Mouse (Mus musculus): ENCODE data around the gene Col4a3bp. TPM values are rescaled to one million over a fixed set of nuclear protein-coding genes. Genes with fewer than 3 reads are reported as not detected.

Gene Col4a3bp
- 55.0 and 57.3 TPM in 2 replicates for polyA plus RNA-seq (2011; ENCODE audit: insufficient read depth, insufficient read length, low read depth, missing spikeins)

GRCm38 (mm10) chr13:96542081-96542889, at the start of gene Col4a3bp, which contains the start of gene Polk:
TSS of gene Col4a3bp (plus strand) at chr13:96542618.
TSS of gene Polk (minus strand) at chr13:96542579.
- Histone ChIP-seq H3K27me3 (ENCODE audit: control insufficient read depth, insufficient read depth, low read length, poor library complexity, severe bottlenecking) (no peaks in the 10 kb centered on the region), H3K27ac (ENCODE audit: insufficient read depth, low read length) (peak within 1 kb of the TSS; percentile 26), H3K36me3 (ENCODE audit: control insufficient read depth, insufficient read depth, low read length, poor library complexity, severe bottlenecking) (no peaks in the 10 kb centered on the region), H3K9ac (ENCODE audit: low read depth, poor library complexity, severe bottlenecking) (peak within 1 kb of the TSS; percentile 95), H3K9me3 (replicated peaks; ENCODE audit: control insufficient read depth, insufficient read depth, low read length, poor library complexity, severe bottlenecking) (no peaks in the 10 kb centered on the region), H3K4me3 (ENCODE audit: low read depth, low read length) (peak within 1 kb of the TSS; percentile 94), H3K4me1 (ENCODE audit: control insufficient read depth, insufficient read depth, low read length) (no peaks in the 10 kb centered on the region)
- TF ChIP-seq CTCF (IDR thresholded peaks at IDR 0.05; ENCODE audit: low read depth, low read length) (no peak), POLR2A (IDR thresholded peaks at IDR 0.05; ENCODE audit: insufficient read depth, low read length) (peak; percentile 70), EP300 (IDR thresholded peaks at IDR 0.05; ENCODE audit: insufficient read depth, low read depth, low read length) (0 out of 2 replicates have a peak, but pooled peaks have one; percentile 10)

- Histone ChIP-seq H3K9ac (ENCODE audit: low read depth, poor library complexity, severe bottlenecking) (no peak overlapping the region), H3K36me3 (ENCODE audit: control insufficient read depth, insufficient read depth, low read length, poor library complexity, severe bottlenecking) (peaks cover 17% of the 10 kb centered on the region), H3K9me3 (replicated peaks; ENCODE audit: control insufficient read depth, insufficient read depth, low read length, poor library complexity, severe bottlenecking) (no peaks in the 10 kb centered on the region), H3K4me1 (ENCODE audit: control insufficient read depth, insufficient read depth, low read length) (no peaks in the 10 kb centered on the region), H3K27me3 (ENCODE audit: control insufficient read depth, insufficient read depth, low read length, poor library complexity, severe bottlenecking) (no peaks in the 10 kb centered on the region), H3K4me3 (ENCODE audit: low read depth, low read length) (no peak overlapping the region), H3K27ac (ENCODE audit: insufficient read depth, low read length) (no peak overlapping the region)
- TF ChIP-seq EP300 (IDR thresholded peaks at IDR 0.05; ENCODE audit: insufficient read depth, low read depth, low read length) (no peak), POLR2A (IDR thresholded peaks at IDR 0.05; ENCODE audit: insufficient read depth, low read length) (no peak), CTCF (IDR thresholded peaks at IDR 0.05; ENCODE audit: low read depth, low read length) (no peak)
These were observed 45.8 kb upstream of the Col4a3bp start for GRCm38 (mm10) chr13:96496630-96497029.

- TF ChIP-seq EP300 (IDR thresholded peaks at IDR 0.05; ENCODE audit: insufficient read depth, low read depth, low read length): no peak
- no peak for TF ChIP-seq POLR2A (IDR thresholded peaks at IDR 0.05; ENCODE audit: insufficient read depth, low read length)
- TF ChIP-seq CTCF (IDR thresholded peaks at IDR 0.05; ENCODE audit: low read depth, low read length): no peak
- no peak overlapping the region for H3K27ac ChIP-seq (ENCODE audit: insufficient read depth, low read length)
- H3K9ac ChIP-seq (ENCODE audit: low read depth, poor library complexity, severe bottlenecking): no peak overlapping the region
- no peaks in the 10 kb centered on the region for H3K4me1 ChIP-seq (ENCODE audit: control insufficient read depth, insufficient read depth, low read length)
- peaks cover 17% of the 10 kb centered on the region for H3K36me3 ChIP-seq (ENCODE audit: control insufficient read depth, insufficient read depth, low read length, poor library complexity, severe bottlenecking)
- H3K27me3 ChIP-seq (ENCODE audit: control insufficient read depth, insufficient read depth, low read length, poor library complexity, severe bottlenecking): no peaks in the 10 kb centered on the region
- H3K4me3 ChIP-seq (ENCODE audit: low read depth, low read length): no peak overlapping the region
- no peaks in the 10 kb centered on the region for H3K9me3 ChIP-seq (replicated peaks; ENCODE audit: control insufficient read depth, insufficient read depth, low read length, poor library complexity, severe bottlenecking)
These were observed 42.5 kb upstream of the Col4a3bp start for GRCm38 (mm10) chr13:96499891-96500290.

- TF ChIP-seq EP300 (IDR thresholded peaks at IDR 0.05; ENCODE audit: insufficient read depth, low read depth, low read length): no peak
- TF ChIP-seq POLR2A (IDR thresholded peaks at IDR 0.05; ENCODE audit: insufficient read depth, low read length): no peak
- TF ChIP-seq CTCF (IDR thresholded peaks at IDR 0.05; ENCODE audit: low read depth, low read length): no peak
- Histone ChIP-seq H3K27me3 (ENCODE audit: control insufficient read depth, insufficient read depth, low read length, poor library complexity, severe bottlenecking) (no peaks in the 10 kb centered on the region), H3K27ac (ENCODE audit: insufficient read depth, low read length) (no peak overlapping the region), H3K9ac (ENCODE audit: low read depth, poor library complexity, severe bottlenecking) (no peak overlapping the region), H3K4me1 (ENCODE audit: control insufficient read depth, insufficient read depth, low read length) (no peaks in the 10 kb centered on the region), H3K9me3 (replicated peaks; ENCODE audit: control insufficient read depth, insufficient read depth, low read length, poor library complexity, severe bottlenecking) (no peaks in the 10 kb centered on the region), H3K4me3 (ENCODE audit: low read depth, low read length) (no peak overlapping the region), H3K36me3 (ENCODE audit: control insufficient read depth, insufficient read depth, low read length, poor library complexity, severe bottlenecking) (peaks cover 14% of the 10 kb centered on the region)
These were observed 36.8 kb upstream of the Col4a3bp start for GRCm38 (mm10) chr13:96505661-96506060.

GRCm38 (mm10) chr13:96506313-96506712, 36.1 kb upstream of the Col4a3bp start:
- Histone ChIP-seq H3K36me3 (ENCODE audit: control insufficient read depth, insufficient read depth, low read length, poor library complexity, severe bottlenecking) (peaks cover 11% of the 10 kb centered on the region), H3K27me3 (ENCODE audit: control insufficient read depth, insufficient read depth, low read length, poor library complexity, severe bottlenecking) (no peaks in the 10 kb centered on the region)
- no peak for TF ChIP-seq POLR2A (IDR thresholded peaks at IDR 0.05; ENCODE audit: insufficient read depth, low read length)
- TF ChIP-seq CTCF (IDR thresholded peaks at IDR 0.05; ENCODE audit: low read depth, low read length): no peak
- TF ChIP-seq EP300 (IDR thresholded peaks at IDR 0.05; ENCODE audit: insufficient read depth, low read depth, low read length): no peak

GRCm38 (mm10) chr13:96507541-96507940, 34.9 kb upstream of the Col4a3bp start:
- H3K27me3 ChIP-seq (ENCODE audit: control insufficient read depth, insufficient read depth, low read length, poor library complexity, severe bottlenecking): no peaks in the 10 kb centered on the region
- H3K27ac ChIP-seq (ENCODE audit: insufficient read depth, low read length): no peak overlapping the region
- no peaks in the 10 kb centered on the region for H3K9me3 ChIP-seq (replicated peaks; ENCODE audit: control insufficient read depth, insufficient read depth, low read length, poor library complexity, severe bottlenecking)
- TF ChIP-seq CTCF (IDR thresholded peaks at IDR 0.05; ENCODE audit: low read depth, low read length): no peak
- TF ChIP-seq POLR2A (IDR thresholded peaks at IDR 0.05; ENCODE audit: insufficient read depth, low read length): no peak
- no peak for TF ChIP-seq EP300 (IDR thresholded peaks at IDR 0.05; ENCODE audit: insufficient read depth, low read depth, low read length)
- no peak overlapping the region for H3K4me3 ChIP-seq (ENCODE audit: low read depth, low read length)
- no peak overlapping the region for H3K9ac ChIP-seq (ENCODE audit: low read depth, poor library complexity, severe bottlenecking)
- H3K4me1 ChIP-seq (ENCODE audit: control insufficient read depth, insufficient read depth, low read length): no peaks in the 10 kb centered on the region
- peaks cover 11% of the 10 kb centered on the region for H3K36me3 ChIP-seq (ENCODE audit: control insufficient read depth, insufficient read depth, low read length, poor library complexity, severe bottlenecking)

More at GRCm38 (mm10) chr13:96506313-96506712, 36.1 kb upstream of the Col4a3bp start:
- Histone ChIP-seq H3K4me1 (ENCODE audit: control insufficient read depth, insufficient read depth, low read length) (no peaks in the 10 kb centered on the region), H3K27ac (ENCODE audit: insufficient read depth, low read length) (no peak overlapping the region), H3K9ac (ENCODE audit: low read depth, poor library complexity, severe bottlenecking) (no peak overlapping the region), H3K4me3 (ENCODE audit: low read depth, low read length) (no peak overlapping the region), H3K9me3 (replicated peaks; ENCODE audit: control insufficient read depth, insufficient read depth, low read length, poor library complexity, severe bottlenecking) (no peaks in the 10 kb centered on the region)
